Mouse (Mus musculus) brain, embryonic 14.5 days (tissue): ENCODE results near the gene Tepp.

Experiments used
- CTCF ChIP-seq: fragments of 200-500 bp; IDR thresholded peaks from 2 replicates; pipeline ENCODE4 v1.5.1; 2012; ENCODE audit warnings: inconsistent platforms, mild to moderate bottlenecking, moderate library complexity, borderline replicate concordance; ENCODE audit not compliant: insufficient read depth, insufficient read length; ENCODE audit errors: extremely low read depth
- POLR2A ChIP-seq: fragments of 200-500 bp; IDR thresholded peaks from 2 replicates; pipeline ENCODE4 v1.6.1; 2012; ENCODE audit warnings: mild to moderate bottlenecking, inconsistent platforms, borderline replicate concordance; ENCODE audit not compliant: poor library complexity, insufficient read depth, insufficient read length, severe bottlenecking; ENCODE audit errors: extremely low read depth

DNA sequence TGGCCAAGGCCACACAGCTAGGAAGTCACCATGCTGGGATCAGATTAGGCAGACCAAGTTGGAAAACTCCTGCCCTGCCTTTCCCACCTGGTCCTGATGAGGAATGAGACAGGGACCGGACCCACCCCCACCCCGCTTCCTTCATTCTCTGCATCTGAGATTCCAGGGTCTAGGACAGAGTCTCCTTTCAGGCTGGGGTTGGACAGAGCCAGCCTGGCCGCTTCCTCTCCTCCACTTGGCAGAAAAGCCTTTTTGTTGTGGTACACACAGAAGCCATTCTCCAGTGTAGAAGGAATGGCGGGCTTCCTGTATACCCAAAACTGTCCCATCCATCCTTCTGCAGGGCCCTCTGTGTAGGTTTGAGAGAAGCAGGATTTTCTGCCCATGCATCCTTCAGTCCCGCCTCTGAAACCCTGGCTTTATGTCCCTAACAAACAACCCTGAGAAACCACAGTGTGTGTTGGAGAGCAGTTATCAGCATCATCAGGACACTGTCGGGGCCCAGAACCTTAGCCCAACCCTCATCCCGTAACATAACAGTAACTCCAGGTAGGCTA, 65.1 kb downstream of the Tepp start:
- TF ChIP-seq CTCF (no peak), POLR2A (no peak)
